Comparison of ENCODE assay signal across 9 mouse cellular contexts in genomic region chr1:133057345-133058034, GRCm38 (mm10). TPM values are rescaled to one million over a fixed set of nuclear protein-coding genes. Genes with fewer than 3 reads are reported as not detected.
DNase-seq lines count a peak whose midpoint lies in the region; ATAC-seq and TF ChIP-seq lines count a peak whose summit lies in the region.
"Had no signal": no experiment of that assay in that cellular context is flagged by ENCODE, and none has a peak within 500 bp of the region (broad histone marks: within the 10 kb centered on the region; RNA-seq: fewer than 3 reads in every experiment).

No protein-coding gene starts in this region.

- no peaks in the 10 kb centered on the region for H3K27me3 ChIP-seq in midbrain, embryonic 10.5 days (ENCODE audit: low read depth, poor library complexity, severe bottlenecking)
- no peaks in the 10 kb centered on the region for H3K27me3 ChIP-seq in midbrain, postnatal 0 days (ENCODE audit: insufficient read depth, low read length)
- no peaks in the 10 kb centered on the region for H3K27me3 ChIP-seq in forebrain, embryonic 15.5 days
- H3K27me3 ChIP-seq in myocyte (ENCODE audit: control insufficient read depth, insufficient read depth, insufficient read length): no peaks in the 10 kb centered on the region

- no peaks in the 10 kb centered on the region for H3K79me2 ChIP-seq in myocyte (ENCODE audit: control insufficient read depth, insufficient read depth)

- no peak overlapping the region for H3K9ac ChIP-seq in midbrain, postnatal 0 days (replicated peaks; ENCODE audit: low read length, poor library complexity, severe bottlenecking)
- no peak overlapping the region for H3K9ac ChIP-seq in forebrain, embryonic 15.5 days (replicated peaks)

- no peaks in the 10 kb centered on the region for H3K9me3 ChIP-seq in midbrain, embryonic 10.5 days (replicated peaks)
- no peaks in the 10 kb centered on the region for H3K9me3 ChIP-seq in midbrain, postnatal 0 days (ENCODE audit: low read length)
- no peaks in the 10 kb centered on the region for H3K9me3 ChIP-seq in forebrain, embryonic 15.5 days

- no peak for TF ChIP-seq POLR2A in myocyte (IDR thresholded peaks at IDR 0.05; ENCODE audit: insufficient read length, low read depth)

- H3K4me1 ChIP-seq in midbrain, embryonic 10.5 days: peaks cover 58% of the 10 kb centered on the region
- H3K4me1 ChIP-seq in midbrain, postnatal 0 days (ENCODE audit: insufficient read depth, low read length): no peaks in the 10 kb centered on the region
- H3K4me1 ChIP-seq in forebrain, embryonic 15.5 days: peaks cover 29% of the 10 kb centered on the region

- peak; percentile 61 for ATAC-seq in frontal cortex, adult (ENCODE audit: low TSS enrichment)
- no peak for ATAC-seq in midbrain, postnatal 0 days (ENCODE audit: low FRiP score)
- 0 out of 2 replicates have a peak, but pooled peaks have one; percentile 36 for ATAC-seq in forebrain, embryonic 15.5 days (replicated peaks)

- 86% methylated on average over 7 of the region's 7 CpGs for WGBS in midbrain, embryonic 10.5 days
- 65% methylated on average over 7 of the region's 7 CpGs for WGBS in midbrain, postnatal 0 days
- 61% methylated on average over 7 of the region's 7 CpGs for WGBS in forebrain, embryonic 15.5 days

- H3K4me3 ChIP-seq in midbrain, embryonic 10.5 days: no peak overlapping the region
- no peak overlapping the region for H3K4me3 ChIP-seq in midbrain, postnatal 0 days (ENCODE audit: low read depth, low read length)
- no peak overlapping the region for H3K4me3 ChIP-seq in forebrain, embryonic 15.5 days
- no peak overlapping the region for H3K4me3 ChIP-seq in myocyte
- H3K4me3 ChIP-seq: erythroblast, embryonic 14.5 days had no signal

- peak overlapping the region; percentile 10; the same call in 1 of the 2 replicates for H3K27ac ChIP-seq in midbrain, embryonic 10.5 days (replicated peaks)
- no peak overlapping the region for H3K27ac ChIP-seq in midbrain, postnatal 0 days (ENCODE audit: low read depth, low read length)
- H3K27ac ChIP-seq in forebrain, embryonic 15.5 days (replicated peaks): peak overlapping the region; percentile 24

- no peak for DNase-seq in frontal cortex, adult 2 months (ENCODE audit: extremely low spot score in 1 of 2, low spot score in 1 of 2)
- DNase-seq in midbrain, embryonic 10.5 days (ENCODE audit: low spot score): no peak
- no peak for DNase-seq in midbrain, postnatal 0 days (ENCODE audit: low spot score)
- DNase-seq in urinary bladder, adult 2 months (ENCODE audit: low spot score): no peak
- DNase-seq in left cerebral cortex, adult 8-10 months (ENCODE audit: low spot score in 2 of 2): no peak

- peaks cover 13% of the 10 kb centered on the region for H3K36me3 ChIP-seq in midbrain, embryonic 10.5 days
- no peaks in the 10 kb centered on the region for H3K36me3 ChIP-seq in midbrain, postnatal 0 days (ENCODE audit: insufficient read depth, low read length)
- no peaks in the 10 kb centered on the region for H3K36me3 ChIP-seq in forebrain, embryonic 15.5 days
- H3K36me3 ChIP-seq in myocyte (ENCODE audit: control insufficient read depth, insufficient read depth): no peaks in the 10 kb centered on the region

- TF ChIP-seq CTCF in midbrain, postnatal 0 days (IDR thresholded peaks at IDR 0.05): no peak

- no peak overlapping the region for H3K4me2 ChIP-seq in midbrain, postnatal 0 days (ENCODE audit: low read depth, low read length, poor library complexity, severe bottlenecking)
- no peak overlapping the region for H3K4me2 ChIP-seq in forebrain, embryonic 15.5 days (replicated peaks)
- peak overlapping the region; percentile 63 for H3K4me2 ChIP-seq in myocyte (ENCODE audit: low read depth)

- H3ac ChIP-seq in myocyte (ENCODE audit: control insufficient read depth, insufficient read length): no peak overlapping the region

TF ChIP-seq in myocyte, 11 proteins besides CTCF, POLR2A, EP300 and RAD21:
- TF ChIP-seq REST (IDR thresholded peaks at IDR 0.05; ENCODE audit: insufficient read depth, insufficient read length) (no peak), MYOG (IDR thresholded peaks at IDR 0.05; ENCODE audit: control insufficient read depth in 1 of 3, insufficient read depth in 1 of 3, insufficient read length in 2 of 3, low read depth in 2 of 3) (peak in 1 of 3 experiments; percentile 6), MYOD1 (IDR thresholded peaks at IDR 0.05; ENCODE audit: control insufficient read depth in 1 of 3, insufficient read length in 2 of 3, low read depth in 2 of 3) (peak in 2 of 3 experiments; percentile 11 to 51), MAX (IDR thresholded peaks at IDR 0.05; ENCODE audit: low read depth) (no peak), POLR2AphosphoS2 (IDR thresholded peaks at IDR 0.05; ENCODE audit: insufficient read length, low read depth) (no peak)

RNA-seq across cellular contexts. Expression of gene Pik3c2b, which starts 12.0 kb away (rescaled TPM):
- polyA plus RNA-seq in frontal cortex, adult 2 months (2012; rRNA removed): 14.9 and 16.2 TPM in 2 replicates
- 14.1 and 18.2 TPM in 2 replicates for polyA plus RNA-seq in midbrain, embryonic 10.5 days (2016; fragmentation: Nextera tagmentation; extraction: Ambion mirVana)
- total RNA-seq in midbrain, postnatal 0 days (2014; rRNA removed): 21.3 and 28.5 TPM in 2 replicates
- polyA plus RNA-seq in midbrain, postnatal 0 days (2015; fragmentation: Nextera tagmentation; extraction: Ambion mirVana): 8.4 and 9.2 TPM in 2 replicates
- polyA plus RNA-seq in forebrain, embryonic 15.5 days (2015; fragmentation: Nextera tagmentation; extraction: Ambion mirVana): 15.7 and 18.7 TPM in 2 replicates
- 1.8 TPM for polyA plus RNA-seq in myocyte (2012; fragmentation: generic; extraction: Trizol)
- 11.6 and 13.1 TPM in 2 replicates for polyA plus RNA-seq in urinary bladder, adult 2 months (2012; rRNA removed)
- 10 to 100 TPM; 19.4 to 22.5 (median 21.3) TPM for total RNA-seq in left cerebral cortex, adult 8-10 months (2022)

RNA-seq across cellular contexts. Expression of gene Mdm4, which starts 27.1 kb away (rescaled TPM):
- 67.2 TPM in 2 replicates for polyA plus RNA-seq in frontal cortex, adult 2 months (2012; rRNA removed)
- polyA plus RNA-seq in midbrain, embryonic 10.5 days (2016; fragmentation: Nextera tagmentation; extraction: Ambion mirVana): 34.6 and 37.7 TPM in 2 replicates
- total RNA-seq in midbrain, postnatal 0 days (2014; rRNA removed): 54.4 and 84.5 TPM in 2 replicates
- polyA plus RNA-seq in midbrain, postnatal 0 days (2015; fragmentation: Nextera tagmentation; extraction: Ambion mirVana): 28.2 and 28.9 TPM in 2 replicates
- polyA plus RNA-seq in forebrain, embryonic 15.5 days (2015; fragmentation: Nextera tagmentation; extraction: Ambion mirVana): 46.8 and 48.3 TPM in 2 replicates
- 11.5 TPM for polyA plus RNA-seq in myocyte (2012; fragmentation: generic; extraction: Trizol)
- 80.1 and 92.2 TPM in 2 replicates for polyA plus RNA-seq in urinary bladder, adult 2 months (2012; rRNA removed)
- total RNA-seq in left cerebral cortex, adult 8-10 months (2022): 10 to 100 TPM; 78.7 to 86.6 (median 81.7) TPM
